Mouse (Mus musculus): ENCODE results near the gene Ube2l6. TPM values are rescaled to one million over a fixed set of nuclear protein-coding genes. Genes with fewer than 3 reads are reported as not detected.

Gene Ube2l6
- 59.4 and 82.6 TPM in 2 replicates for polyA plus RNA-seq (2014; fragmentation: Nextera tagmentation; extraction: Ambion mirVana)

DNA sequence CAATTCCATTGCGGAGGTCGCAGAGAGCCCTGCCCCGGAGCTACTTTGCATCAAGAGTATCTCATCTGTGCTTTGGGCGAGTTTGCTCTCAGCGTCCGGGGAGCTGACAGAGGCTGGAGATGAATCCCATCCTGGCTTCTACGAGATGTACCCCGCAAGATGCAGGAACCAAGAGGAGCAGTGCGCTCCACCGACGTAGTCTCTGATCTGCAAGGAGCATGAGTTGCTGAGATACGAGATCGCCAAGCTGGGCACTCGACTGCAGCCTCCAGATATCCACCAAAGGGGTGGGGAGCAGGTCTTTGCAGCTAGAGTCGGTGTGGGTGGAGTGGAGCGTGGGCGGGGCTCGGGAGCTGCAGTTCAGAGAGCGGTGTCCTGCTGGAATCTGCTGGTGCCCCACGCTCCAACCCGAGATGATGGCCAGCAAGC, at the start of gene Ube2l6:
Ube2l6 (plus strand) TSS at position 336 of the 429 bp plus-strand sequence.
- Histone ChIP-seq H3K4me2 (ENCODE audit: low read length) (peak within 1 kb of the TSS; percentile 98), H3K27ac (replicated peaks in 1 of 2; ENCODE audit: control insufficient read depth in 1 of 2, insufficient read depth in 1 of 2, low read depth in 2 of 2, low read length in 2 of 2) (peak within 1 kb of the TSS; percentile 57 to 67), H3K9ac (ENCODE audit: low read length) (peak within 1 kb of the TSS; percentile 64), H3K36me3 (ENCODE audit: control insufficient read depth, insufficient read depth, low read length) (no peaks in the 10 kb centered on the region), H3K9me3 (ENCODE audit: control insufficient read depth, low read length) (no peaks in the 10 kb centered on the region), H3K4me1 (ENCODE audit: control insufficient read depth in 2 of 2, insufficient read depth in 2 of 2, low read length in 2 of 2) (peaks cover 2 to 6% of the 10 kb centered on the region in 2 experiments; a peak in 2 of 4 replicates), H3K4me3 (ENCODE audit: control insufficient read depth in 1 of 2, insufficient read depth in 1 of 2, low read depth in 1 of 2, low read length in 2 of 2) (peak within 1 kb of the TSS; percentile 48 to 62), H3K27me3 (ENCODE audit: control insufficient read depth, insufficient read depth, low read length) (no peaks in the 10 kb centered on the region)
- ATAC-seq (ENCODE audit: insufficient number of reproducible peaks, insufficient read depth, low FRiP score, low read depth): peak; percentile 67
- under 1% methylated on average over 21 of the region's 21 CpGs for WGBS

- no peaks in the 10 kb centered on the region for H3K27me3 ChIP-seq (ENCODE audit: control insufficient read depth, insufficient read depth, low read length)
- H3K4me1 ChIP-seq (ENCODE audit: control insufficient read depth in 2 of 2, insufficient read depth in 2 of 2, low read length in 2 of 2): no peaks in the 10 kb centered on the region
- H3K9ac ChIP-seq (ENCODE audit: low read length): no peak overlapping the region
- H3K27ac ChIP-seq (replicated peaks in 1 of 2; ENCODE audit: control insufficient read depth in 1 of 2, insufficient read depth in 1 of 2, low read depth in 2 of 2, low read length in 2 of 2): no peak overlapping the region
- H3K4me3 ChIP-seq (ENCODE audit: control insufficient read depth in 1 of 2, insufficient read depth in 1 of 2, low read depth in 1 of 2, low read length in 2 of 2): no peak overlapping the region
- no peak for ATAC-seq (ENCODE audit: insufficient number of reproducible peaks, insufficient read depth, low FRiP score, low read depth)
- WGBS: 57% methylated on average over 6 of the region's 6 CpGs
- no peak overlapping the region for H3K4me2 ChIP-seq (ENCODE audit: low read length)
- H3K9me3 ChIP-seq (ENCODE audit: control insufficient read depth, low read length): no peaks in the 10 kb centered on the region
- no peaks in the 10 kb centered on the region for H3K36me3 ChIP-seq (ENCODE audit: control insufficient read depth, insufficient read depth, low read length)
Observed at GRCm38 (mm10) chr2:84750115-84750514, 48.5 kb upstream of the Ube2l6 start.

DNA sequence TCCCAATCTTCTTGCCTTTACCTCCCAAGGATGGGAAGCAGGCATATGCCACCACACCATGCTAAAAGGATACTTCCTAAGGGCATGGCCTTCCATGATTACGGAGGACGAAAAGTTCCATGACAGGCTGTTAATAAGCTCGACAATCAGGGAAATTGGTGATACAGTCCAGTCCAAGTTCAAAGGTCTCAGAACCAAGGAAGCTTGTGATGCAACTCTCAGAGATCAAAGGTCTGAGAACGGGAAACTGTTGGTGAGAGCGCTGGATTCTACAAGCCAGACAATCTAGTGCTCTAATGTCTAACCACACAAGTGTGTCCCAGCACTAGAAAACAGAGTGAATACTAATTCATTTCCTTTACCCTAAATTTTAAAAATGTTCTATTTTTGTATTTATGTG, 42.4 kb upstream of the Ube2l6 start:
- no peak overlapping the region for H3K4me2 ChIP-seq (ENCODE audit: low read length)
- H3K9ac ChIP-seq (ENCODE audit: low read length): no peak overlapping the region
- WGBS: 67% methylated on average over 5 of the region's 5 CpGs
- no peaks in the 10 kb centered on the region for H3K4me1 ChIP-seq (ENCODE audit: control insufficient read depth in 2 of 2, insufficient read depth in 2 of 2, low read length in 2 of 2)
- H3K27ac ChIP-seq (replicated peaks in 1 of 2; ENCODE audit: control insufficient read depth in 1 of 2, insufficient read depth in 1 of 2, low read depth in 2 of 2, low read length in 2 of 2): no peak overlapping the region
- no peak overlapping the region for H3K4me3 ChIP-seq (ENCODE audit: control insufficient read depth in 1 of 2, insufficient read depth in 1 of 2, low read depth in 1 of 2, low read length in 2 of 2)
- ATAC-seq (ENCODE audit: insufficient number of reproducible peaks, insufficient read depth, low FRiP score, low read depth): no peak
- no peaks in the 10 kb centered on the region for H3K27me3 ChIP-seq (ENCODE audit: control insufficient read depth, insufficient read depth, low read length)
- H3K9me3 ChIP-seq (ENCODE audit: control insufficient read depth, low read length): no peaks in the 10 kb centered on the region
- no peaks in the 10 kb centered on the region for H3K36me3 ChIP-seq (ENCODE audit: control insufficient read depth, insufficient read depth, low read length)

DNA sequence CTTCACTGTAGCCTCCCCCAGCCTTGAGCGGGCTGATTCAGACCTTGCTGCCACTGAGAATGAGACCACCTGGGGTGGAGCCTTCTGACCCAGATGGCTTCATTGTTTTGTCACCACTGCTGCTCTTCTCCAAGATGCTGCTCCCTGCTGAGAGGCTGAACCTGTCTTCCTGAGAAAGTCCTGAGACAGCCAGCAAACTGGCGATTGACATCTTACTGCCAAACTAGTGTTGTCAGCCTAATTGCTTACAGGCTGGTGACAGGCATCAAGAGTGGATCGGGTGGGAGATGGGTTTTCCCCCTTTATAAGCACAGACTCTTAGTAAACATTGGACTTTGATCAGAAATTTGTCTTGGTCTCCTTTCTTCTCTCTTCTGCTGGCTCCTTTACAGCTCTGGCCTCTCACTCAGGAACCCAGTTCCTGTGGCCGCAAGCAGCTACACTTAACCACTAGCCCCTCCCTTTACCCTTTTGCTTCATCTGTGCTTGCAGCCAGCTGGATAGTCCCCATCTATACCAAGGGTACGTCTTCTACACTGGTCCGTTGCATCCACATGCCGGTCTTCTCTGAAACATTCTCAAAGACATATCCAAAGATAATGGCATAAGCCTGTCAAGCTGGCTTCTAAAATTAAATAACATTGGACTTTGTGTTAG, 41.5 kb upstream of the Ube2l6 start:
- Histone ChIP-seq H3K36me3 (ENCODE audit: control insufficient read depth, insufficient read depth, low read length) (no peaks in the 10 kb centered on the region), H3K9ac (ENCODE audit: low read length) (no peak overlapping the region), H3K4me2 (ENCODE audit: low read length) (no peak overlapping the region), H3K27me3 (ENCODE audit: control insufficient read depth, insufficient read depth, low read length) (no peaks in the 10 kb centered on the region), H3K27ac (replicated peaks in 1 of 2; ENCODE audit: control insufficient read depth in 1 of 2, insufficient read depth in 1 of 2, low read depth in 2 of 2, low read length in 2 of 2) (no peak overlapping the region), H3K4me1 (ENCODE audit: control insufficient read depth in 2 of 2, insufficient read depth in 2 of 2, low read length in 2 of 2) (no peaks in the 10 kb centered on the region), H3K9me3 (ENCODE audit: control insufficient read depth, low read length) (no peaks in the 10 kb centered on the region), H3K4me3 (ENCODE audit: control insufficient read depth in 1 of 2, insufficient read depth in 1 of 2, low read depth in 1 of 2, low read length in 2 of 2) (no peak overlapping the region)
- ATAC-seq (ENCODE audit: insufficient number of reproducible peaks, insufficient read depth, low FRiP score, low read depth): no peak
- WGBS: 56% methylated on average over 7 of the region's 7 CpGs

DNA sequence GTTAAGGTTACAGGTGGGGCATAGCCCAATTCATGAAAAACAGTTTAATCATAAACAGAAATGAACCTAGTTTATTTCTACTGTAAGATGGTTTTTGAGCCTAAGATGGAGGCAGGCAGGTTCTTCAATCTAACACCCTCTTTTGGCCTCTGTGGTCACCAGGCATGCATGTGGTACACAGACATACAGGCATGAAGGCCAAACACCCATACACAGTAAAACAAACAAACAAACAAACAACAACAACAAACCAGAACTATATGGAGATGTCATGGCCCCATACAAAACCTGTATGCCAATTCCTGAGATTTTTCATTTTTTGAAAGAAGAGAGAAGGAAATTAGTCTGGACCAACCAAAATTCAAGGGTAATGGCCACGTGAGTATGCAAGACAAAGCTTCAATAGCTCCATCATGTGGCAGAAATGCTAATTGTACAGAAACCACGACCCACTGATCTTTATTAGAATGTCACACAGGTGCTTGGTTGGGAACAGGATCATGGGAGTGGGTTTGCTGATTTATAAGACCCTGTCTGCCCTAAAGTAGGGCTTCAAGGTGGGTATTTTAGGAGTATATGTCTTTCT, 40.0 kb upstream of the Ube2l6 start:
- ATAC-seq (ENCODE audit: insufficient number of reproducible peaks, insufficient read depth, low FRiP score, low read depth): no peak
- H3K36me3 ChIP-seq (ENCODE audit: control insufficient read depth, insufficient read depth, low read length): no peaks in the 10 kb centered on the region
- no peak overlapping the region for H3K4me3 ChIP-seq (ENCODE audit: control insufficient read depth in 1 of 2, insufficient read depth in 1 of 2, low read depth in 1 of 2, low read length in 2 of 2)
- H3K4me2 ChIP-seq (ENCODE audit: low read length): no peak overlapping the region
- no peaks in the 10 kb centered on the region for H3K27me3 ChIP-seq (ENCODE audit: control insufficient read depth, insufficient read depth, low read length)
- 0% methylated on average over 2 of the region's 2 CpGs for WGBS
- no peaks in the 10 kb centered on the region for H3K4me1 ChIP-seq (ENCODE audit: control insufficient read depth in 2 of 2, insufficient read depth in 2 of 2, low read length in 2 of 2)
- no peak overlapping the region for H3K27ac ChIP-seq (replicated peaks in 1 of 2; ENCODE audit: control insufficient read depth in 1 of 2, insufficient read depth in 1 of 2, low read depth in 2 of 2, low read length in 2 of 2)
- no peaks in the 10 kb centered on the region for H3K9me3 ChIP-seq (ENCODE audit: control insufficient read depth, low read length)
- no peak overlapping the region for H3K9ac ChIP-seq (ENCODE audit: low read length)

DNA sequence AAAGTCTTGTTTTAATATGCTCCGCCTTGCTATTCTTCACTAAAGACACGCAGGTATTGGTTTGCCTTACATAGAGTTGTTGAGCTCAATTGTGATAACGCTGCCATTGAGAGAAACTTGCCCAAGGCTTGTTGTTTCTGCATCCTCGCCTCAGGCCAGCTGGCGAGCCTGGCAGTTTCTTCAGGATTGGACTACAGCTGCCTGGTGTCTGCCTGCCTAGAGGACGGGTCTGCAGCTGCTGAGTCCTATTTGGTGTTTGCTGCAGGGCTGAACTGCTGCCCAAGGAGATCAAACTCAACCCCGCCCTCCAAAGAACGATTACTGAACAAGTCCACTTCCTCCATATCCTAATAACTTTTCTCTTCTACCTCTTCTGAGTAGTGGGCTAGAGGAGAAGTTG, 37.9 kb upstream of the Ube2l6 start:
- Histone ChIP-seq H3K9ac (ENCODE audit: low read length) (no peak overlapping the region), H3K4me2 (ENCODE audit: low read length) (no peak overlapping the region), H3K27me3 (ENCODE audit: control insufficient read depth, insufficient read depth, low read length) (no peaks in the 10 kb centered on the region), H3K9me3 (ENCODE audit: control insufficient read depth, low read length) (no peaks in the 10 kb centered on the region), H3K36me3 (ENCODE audit: control insufficient read depth, insufficient read depth, low read length) (no peaks in the 10 kb centered on the region), H3K4me1 (ENCODE audit: control insufficient read depth in 2 of 2, insufficient read depth in 2 of 2, low read length in 2 of 2) (no peaks in the 10 kb centered on the region), H3K27ac (replicated peaks in 1 of 2; ENCODE audit: control insufficient read depth in 1 of 2, insufficient read depth in 1 of 2, low read depth in 2 of 2, low read length in 2 of 2) (no peak overlapping the region), H3K4me3 (ENCODE audit: control insufficient read depth in 1 of 2, insufficient read depth in 1 of 2, low read depth in 1 of 2, low read length in 2 of 2) (no peak overlapping the region)
- 67% methylated on average over 8 of the region's 8 CpGs for WGBS
- no peak for ATAC-seq (ENCODE audit: insufficient number of reproducible peaks, insufficient read depth, low FRiP score, low read depth)

DNA sequence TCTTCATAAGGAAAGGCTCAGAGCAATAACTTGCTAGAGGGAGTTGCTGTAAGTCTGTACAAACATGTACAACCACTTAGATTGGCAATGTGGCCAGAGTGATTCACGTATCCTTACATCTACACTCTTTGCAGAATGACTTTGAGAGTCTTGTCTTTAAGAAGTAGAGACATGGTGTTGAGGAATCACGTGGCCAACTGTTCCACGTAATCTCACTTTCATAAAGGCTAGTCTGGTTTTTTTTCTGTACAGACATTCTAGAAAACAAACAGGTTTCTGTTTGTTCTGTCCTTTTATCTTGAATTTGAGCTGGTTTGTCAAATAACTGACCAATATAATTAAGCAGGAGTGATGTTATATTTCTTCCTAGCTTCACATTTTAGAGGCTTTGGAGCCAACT, 37.3 kb upstream of the Ube2l6 start:
- 76% methylated on average over 3 of the region's 3 CpGs for WGBS
- no peak for ATAC-seq (ENCODE audit: insufficient number of reproducible peaks, insufficient read depth, low FRiP score, low read depth)

DNA sequence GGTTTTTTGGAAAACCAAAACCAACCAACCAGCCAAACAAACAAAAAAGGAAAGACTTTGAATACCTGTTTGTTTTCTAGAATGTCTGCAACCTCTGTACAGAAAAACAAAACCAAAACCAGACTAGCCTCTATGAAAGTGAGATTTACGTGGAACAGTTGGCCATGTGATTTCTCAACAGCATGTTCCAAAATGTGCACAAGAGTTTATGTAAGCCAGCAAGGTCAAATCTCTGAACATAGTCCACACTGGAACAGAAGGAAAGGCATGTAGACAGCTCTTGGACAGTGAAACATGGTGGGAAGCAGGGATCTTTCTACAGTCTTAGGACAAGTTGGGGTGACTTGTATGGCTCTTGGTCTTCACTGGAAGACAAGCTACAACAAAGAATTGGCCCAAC, 36.8 kb upstream of the Ube2l6 start:
- 82% methylated on average over 1 of the region's 1 CpGs for WGBS
- no peak overlapping the region for H3K27ac ChIP-seq (replicated peaks in 1 of 2; ENCODE audit: control insufficient read depth in 1 of 2, insufficient read depth in 1 of 2, low read depth in 2 of 2, low read length in 2 of 2)
- no peak for ATAC-seq (ENCODE audit: insufficient number of reproducible peaks, insufficient read depth, low FRiP score, low read depth)

More for the DNA sequence above, 37.3 kb upstream of the Ube2l6 start:
- no peaks in the 10 kb centered on the region for H3K4me1 ChIP-seq (ENCODE audit: control insufficient read depth in 2 of 2, insufficient read depth in 2 of 2, low read length in 2 of 2)
- no peaks in the 10 kb centered on the region for H3K36me3 ChIP-seq (ENCODE audit: control insufficient read depth, insufficient read depth, low read length)
- no peak overlapping the region for H3K4me3 ChIP-seq (ENCODE audit: control insufficient read depth in 1 of 2, insufficient read depth in 1 of 2, low read depth in 1 of 2, low read length in 2 of 2)
- no peaks in the 10 kb centered on the region for H3K27me3 ChIP-seq (ENCODE audit: control insufficient read depth, insufficient read depth, low read length)
- H3K9ac ChIP-seq (ENCODE audit: low read length): no peak overlapping the region
- H3K4me2 ChIP-seq (ENCODE audit: low read length): no peak overlapping the region
- H3K9me3 ChIP-seq (ENCODE audit: control insufficient read depth, low read length): no peaks in the 10 kb centered on the region
- no peak overlapping the region for H3K27ac ChIP-seq (replicated peaks in 1 of 2; ENCODE audit: control insufficient read depth in 1 of 2, insufficient read depth in 1 of 2, low read depth in 2 of 2, low read length in 2 of 2)

More for the DNA sequence above, 36.8 kb upstream of the Ube2l6 start:
- H3K36me3 ChIP-seq (ENCODE audit: control insufficient read depth, insufficient read depth, low read length): no peaks in the 10 kb centered on the region
- H3K4me3 ChIP-seq (ENCODE audit: control insufficient read depth in 1 of 2, insufficient read depth in 1 of 2, low read depth in 1 of 2, low read length in 2 of 2): no peak overlapping the region
- H3K27me3 ChIP-seq (ENCODE audit: control insufficient read depth, insufficient read depth, low read length): no peaks in the 10 kb centered on the region
- H3K4me2 ChIP-seq (ENCODE audit: low read length): no peak overlapping the region
- H3K9ac ChIP-seq (ENCODE audit: low read length): no peak overlapping the region
- no peaks in the 10 kb centered on the region for H3K4me1 ChIP-seq (ENCODE audit: control insufficient read depth in 2 of 2, insufficient read depth in 2 of 2, low read length in 2 of 2)
- no peaks in the 10 kb centered on the region for H3K9me3 ChIP-seq (ENCODE audit: control insufficient read depth, low read length)
